Mouse (Mus musculus): ENCODE data around the gene 9430097D07Rik. TPM values are rescaled to one million over a fixed set of nuclear protein-coding genes. Genes with fewer than 3 reads are reported as not detected.
A peak's percentile ranks its signal among the peaks of the same experiment; 100 is the strongest.

The 9430097D07Rik gene
- total and polyA plus RNA-seq, 2 experiments from 2014 or later: 0.45 to 1.0 TPM

DNA sequence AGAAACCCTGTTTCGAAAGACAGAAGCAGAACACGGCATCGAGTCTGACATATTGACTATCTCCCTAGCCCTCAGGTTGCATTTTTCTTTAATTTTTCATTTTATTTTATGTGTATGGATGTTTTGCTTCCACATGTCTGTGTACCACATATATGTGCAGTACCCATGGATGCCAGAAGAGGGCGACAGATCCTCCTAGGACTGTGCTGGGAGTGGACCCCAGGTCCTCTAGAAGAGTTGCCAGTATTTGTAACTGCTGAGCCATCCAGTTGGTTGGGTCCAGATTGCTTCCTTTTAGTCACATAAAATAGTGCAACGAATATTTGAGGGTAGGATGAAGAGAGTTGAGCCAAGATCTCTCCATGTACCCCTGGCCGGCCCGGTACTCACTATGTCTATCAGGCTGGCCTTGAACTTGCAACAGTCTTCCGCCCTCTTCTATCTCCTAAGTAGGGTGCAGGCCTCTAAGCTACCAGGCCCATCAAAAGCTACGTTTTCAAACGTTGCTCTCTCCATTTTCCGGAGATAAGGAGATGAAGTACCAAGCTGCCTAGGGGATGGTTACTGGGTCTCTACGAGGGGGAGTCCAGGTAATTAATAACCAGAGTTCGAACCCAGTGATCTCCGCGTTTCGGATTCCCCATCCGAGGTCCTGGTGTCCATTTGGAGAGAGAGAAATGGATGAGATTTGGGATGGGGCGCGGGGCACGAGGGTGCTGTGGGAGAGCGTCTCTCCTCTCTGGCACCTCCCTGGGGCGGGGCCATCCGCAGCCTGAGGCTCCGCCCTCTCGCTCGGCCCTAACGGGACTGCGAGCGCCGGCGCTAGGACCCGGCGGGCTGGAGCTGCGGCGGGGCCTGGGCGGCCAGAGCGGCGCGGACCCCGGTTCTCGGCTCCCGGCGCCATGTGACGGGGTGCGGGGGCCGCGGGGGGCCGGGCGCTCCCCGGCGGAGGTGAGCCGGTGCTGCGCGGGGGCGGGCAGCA lies 31.0 kb upstream of the 9430097D07Rik start:
- Histone ChIP-seq H3K4me1 (ENCODE audit: insufficient read depth) (peaks cover 15% of the 10 kb centered on the region), H3K27me3 (ENCODE audit: insufficient read depth, low read length) (no peaks in the 10 kb centered on the region), H3K27ac (ENCODE audit: low read depth, low read length) (no peak overlapping the region), H3K9ac (peak overlapping the region; percentile 76), H3K4me2 (ENCODE audit: low read depth) (peak overlapping the region; percentile 88), H3K9me3 (ENCODE audit: low read length) (no peaks in the 10 kb centered on the region), H3K36me3 (ENCODE audit: insufficient read depth) (no peaks in the 10 kb centered on the region), H3K4me3 (ENCODE audit: low read depth, low read length) (peak overlapping the region; percentile 69)
- TF ChIP-seq CTCF (IDR thresholded peaks at IDR 0.05; ENCODE audit: low read depth): peak; percentile 68
- 18% methylated on average over 45 of the region's 55 CpGs for WGBS
- peak; percentile 83 for DNase-seq
- peak; percentile 87 for ATAC-seq

DNA sequence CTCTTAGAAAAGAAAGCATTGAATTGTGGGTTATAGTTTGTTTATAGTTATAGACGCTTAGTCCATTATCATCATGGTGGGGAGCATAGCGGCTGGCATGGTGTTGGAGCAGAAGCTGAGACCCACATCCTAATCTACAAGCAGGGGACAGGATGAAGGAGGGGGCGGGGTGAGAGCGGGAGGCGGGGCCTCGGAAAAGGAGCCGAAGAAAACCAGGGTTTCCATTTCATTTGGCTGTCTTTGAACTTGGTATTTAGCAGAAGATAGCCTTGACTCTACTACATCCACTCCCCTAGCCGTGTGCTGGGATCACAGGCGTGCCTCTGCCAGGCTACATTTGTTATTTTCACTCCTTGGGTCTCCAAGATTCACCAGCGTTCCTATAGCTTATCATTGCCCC lies 29.1 kb upstream of the 9430097D07Rik start:
- H3K27me3 ChIP-seq (ENCODE audit: insufficient read depth, low read length): no peaks in the 10 kb centered on the region

DNA sequence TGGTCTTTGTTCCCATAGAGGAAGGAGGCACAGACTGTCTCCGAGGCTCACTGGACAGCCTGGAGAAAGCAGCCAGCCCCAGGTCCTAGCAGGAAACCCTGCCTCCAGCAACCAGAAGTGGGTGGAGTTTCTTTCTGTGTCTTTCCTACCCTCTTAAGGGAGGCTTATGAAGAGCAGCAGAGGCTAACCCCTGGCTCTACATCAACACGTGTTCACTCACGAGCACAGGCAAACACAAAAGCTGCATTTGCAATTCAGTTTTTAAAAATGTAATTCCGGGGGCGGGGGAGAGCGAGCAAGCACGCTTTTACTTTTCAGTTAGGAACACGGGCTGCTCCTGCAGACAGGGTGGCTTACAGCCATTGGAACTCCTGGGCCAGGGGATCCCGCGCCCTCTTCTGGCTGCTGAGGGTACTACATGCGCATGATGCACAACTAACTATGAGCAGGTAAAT lies 27.1 kb upstream of the 9430097D07Rik start:
- peak; percentile 93 for TF ChIP-seq CTCF (IDR thresholded peaks at IDR 0.05; ENCODE audit: low read depth)
- under 1% methylated on average over 11 of the region's 11 CpGs for WGBS
- no peaks in the 10 kb centered on the region for H3K27me3 ChIP-seq (ENCODE audit: insufficient read depth, low read length)
- DNase-seq (peak; percentile 87), ATAC-seq (peak; percentile 56)
- no peaks in the 10 kb centered on the region for H3K9me3 ChIP-seq (ENCODE audit: low read length)
- H3K4me1 ChIP-seq (ENCODE audit: insufficient read depth): peaks cover 4% of the 10 kb centered on the region; the same call in 1 of the 2 replicates
- H3K27ac ChIP-seq (ENCODE audit: low read depth, low read length): no peak overlapping the region
- H3K4me3 ChIP-seq (ENCODE audit: low read depth, low read length): peak overlapping the region; percentile 19; the same call in 1 of the 2 replicates
- H3K9ac ChIP-seq: no peak overlapping the region
- peak overlapping the region; percentile 38 for H3K4me2 ChIP-seq (ENCODE audit: low read depth)
- H3K36me3 ChIP-seq (ENCODE audit: insufficient read depth): 0 out of 2 replicates have a peak, but pooled peaks cover 4% of the 10 kb centered on the region

More for the DNA sequence above, 29.1 kb upstream of the 9430097D07Rik start:
- Histone ChIP-seq H3K4me2 (ENCODE audit: low read depth) (no peak overlapping the region), H3K9me3 (ENCODE audit: low read length) (no peaks in the 10 kb centered on the region), H3K4me3 (ENCODE audit: low read depth, low read length) (no peak overlapping the region), H3K9ac (no peak overlapping the region), H3K36me3 (ENCODE audit: insufficient read depth) (no peaks in the 10 kb centered on the region), H3K27ac (ENCODE audit: low read depth, low read length) (no peak overlapping the region), H3K4me1 (ENCODE audit: insufficient read depth) (peaks cover 15% of the 10 kb centered on the region)
- WGBS: 46% methylated on average over 10 of the region's 10 CpGs
- DNase-seq (no peak), ATAC-seq (no peak)
- no peak for TF ChIP-seq CTCF (IDR thresholded peaks at IDR 0.05; ENCODE audit: low read depth)

DNA sequence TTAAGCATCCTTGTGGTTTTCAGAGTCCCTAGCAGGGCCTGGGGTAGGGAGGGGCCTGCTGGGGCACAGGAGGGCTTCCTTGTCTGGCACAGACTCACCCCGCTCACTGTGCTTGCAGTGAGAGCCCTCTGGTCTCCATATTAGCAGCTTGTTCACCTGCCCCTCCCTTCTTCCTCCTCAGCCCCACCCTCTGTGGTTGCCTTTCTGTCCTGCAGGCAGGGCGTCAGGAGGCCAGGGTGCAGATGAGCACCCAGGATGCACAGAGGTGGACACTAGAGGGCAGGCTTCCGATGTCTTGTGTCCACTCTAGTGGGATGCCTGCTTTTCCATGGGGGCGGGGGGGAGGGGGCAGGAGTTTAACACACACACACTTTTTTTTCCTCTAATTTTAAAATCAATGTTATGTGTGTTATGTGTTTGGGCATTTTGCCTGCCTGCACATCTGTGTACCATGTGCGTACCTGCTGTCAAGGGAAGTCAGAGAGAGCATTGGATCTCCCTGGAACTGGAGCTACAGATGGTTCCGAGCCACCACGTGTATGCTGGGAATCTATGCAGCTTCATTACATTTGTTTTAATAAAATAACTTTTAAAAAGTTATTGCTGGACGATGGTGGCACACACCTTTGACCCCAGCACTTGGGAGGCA lies 26.1 kb upstream of the 9430097D07Rik start:
- ATAC-seq (no peak), DNase-seq (no peak)
- 44% methylated on average over 8 of the region's 8 CpGs for WGBS

DNA sequence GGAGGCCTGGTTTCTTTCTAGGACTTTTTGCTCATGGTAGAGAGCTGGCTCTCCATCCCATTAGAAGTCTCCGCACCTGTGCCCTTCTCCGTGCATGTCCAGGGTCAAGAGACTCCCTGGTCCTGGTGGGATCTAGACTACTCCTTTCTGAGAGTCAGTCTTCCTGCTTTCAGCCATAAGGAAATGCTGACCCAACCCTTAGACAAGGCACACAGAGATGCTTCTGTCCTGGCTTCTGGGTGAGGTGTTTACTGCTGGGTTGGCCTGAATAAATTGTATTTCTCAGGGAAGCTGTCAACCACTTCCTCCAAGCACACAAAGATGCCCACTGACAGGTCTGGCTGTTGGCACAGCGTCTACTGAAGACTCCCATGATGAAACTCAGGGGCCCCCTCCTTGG lies 23.9 kb upstream of the 9430097D07Rik start, which contains the start of gene St6galnac6:
TSS of gene St6galnac6 (plus strand) at position 301 of the 400 bp plus-strand sequence.
- DNase-seq (no peak), ATAC-seq (no peak)
- Histone ChIP-seq H3K4me1 (ENCODE audit: insufficient read depth) (peaks cover 4% of the 10 kb centered on the region; the same call in 1 of the 2 replicates), H3K9me3 (ENCODE audit: low read length) (no peaks in the 10 kb centered on the region), H3K4me2 (ENCODE audit: low read depth) (no peak within 1 kb of the TSS), H3K27me3 (ENCODE audit: insufficient read depth, low read length) (no peaks in the 10 kb centered on the region), H3K27ac (ENCODE audit: low read depth, low read length) (no peak within 1 kb of the TSS), H3K9ac (no peak within 1 kb of the TSS), H3K36me3 (ENCODE audit: insufficient read depth) (peaks cover 14% of the 10 kb centered on the region), H3K4me3 (ENCODE audit: low read depth, low read length) (no peak within 1 kb of the TSS)
- TF ChIP-seq CTCF (IDR thresholded peaks at IDR 0.05; ENCODE audit: low read depth): no peak
- 89% methylated on average over 3 of the region's 3 CpGs for WGBS

More for the DNA sequence above, 26.1 kb upstream of the 9430097D07Rik start:
- no peak overlapping the region for H3K4me2 ChIP-seq (ENCODE audit: low read depth)
- TF ChIP-seq CTCF (IDR thresholded peaks at IDR 0.05; ENCODE audit: low read depth): peak; percentile 41
- no peaks in the 10 kb centered on the region for H3K27me3 ChIP-seq (ENCODE audit: insufficient read depth, low read length)
- no peak overlapping the region for H3K9ac ChIP-seq
- no peaks in the 10 kb centered on the region for H3K9me3 ChIP-seq (ENCODE audit: low read length)
- H3K4me1 ChIP-seq (ENCODE audit: insufficient read depth): peaks cover 4% of the 10 kb centered on the region; the same call in 1 of the 2 replicates
- H3K27ac ChIP-seq (ENCODE audit: low read depth, low read length): no peak overlapping the region
- no peak overlapping the region for H3K4me3 ChIP-seq (ENCODE audit: low read depth, low read length)
- peaks cover 5% of the 10 kb centered on the region; the same call in 1 of the 2 replicates for H3K36me3 ChIP-seq (ENCODE audit: insufficient read depth)

DNA sequence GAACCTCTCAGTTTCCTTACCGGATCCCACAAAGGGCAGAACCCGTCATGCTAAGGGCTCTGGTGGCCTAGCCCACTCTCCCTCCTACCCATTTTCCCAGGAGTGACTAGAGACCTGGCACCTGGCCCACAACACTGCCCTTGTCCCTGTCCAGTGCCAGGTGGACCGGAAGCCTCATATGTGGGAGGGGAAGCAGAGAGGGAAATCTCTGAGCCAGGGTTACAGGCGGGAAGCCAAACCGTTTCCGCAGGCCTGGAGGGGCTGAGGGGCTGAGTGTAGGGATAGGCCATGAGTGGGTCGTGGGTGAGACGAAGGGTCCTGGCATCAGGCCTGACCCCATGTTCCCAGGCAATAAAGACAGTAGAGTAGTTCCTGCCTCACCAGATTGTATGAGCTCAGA lies 23.0 kb upstream of the 9430097D07Rik start:
- H3K27ac ChIP-seq (ENCODE audit: low read depth, low read length): no peak overlapping the region
- no peaks in the 10 kb centered on the region for H3K27me3 ChIP-seq (ENCODE audit: insufficient read depth, low read length)

More for the DNA sequence above, 23.0 kb upstream of the 9430097D07Rik start:
- ATAC-seq (no peak), DNase-seq (no peak)
- Histone ChIP-seq H3K4me3 (ENCODE audit: low read depth, low read length) (no peak overlapping the region), H3K9ac (no peak overlapping the region), H3K36me3 (ENCODE audit: insufficient read depth) (peaks cover 20% of the 10 kb centered on the region), H3K4me1 (ENCODE audit: insufficient read depth) (peaks cover 4% of the 10 kb centered on the region; the same call in 1 of the 2 replicates), H3K9me3 (ENCODE audit: low read length) (no peaks in the 10 kb centered on the region), H3K4me2 (ENCODE audit: low read depth) (no peak overlapping the region)
- 72% methylated on average over 8 of the region's 8 CpGs for WGBS
- TF ChIP-seq CTCF (IDR thresholded peaks at IDR 0.05; ENCODE audit: low read depth): no peak
